Mouse (Mus musculus): Measurements from ENCODE around the gene Rnf130. TPM values are rescaled to one million over a fixed set of nuclear protein-coding genes. Genes with fewer than 3 reads are reported as not detected.

The Rnf130 gene
- polyA plus RNA-seq, 1 experiment from 2014 or later: 30.6 TPM

- Histone ChIP-seq H3K27ac (peak overlapping the region; percentile 13), H3K4me1 (replicated peaks) (peaks cover 24% of the 10 kb centered on the region; the same call in 1 of the 2 replicates), H3K4me3 (replicated peaks) (no peak overlapping the region), H3K9me3 (replicated peaks) (no peaks in the 10 kb centered on the region), H3K9ac (no peak overlapping the region), H3K4me2 (no peak overlapping the region), H3K27me3 (no peaks in the 10 kb centered on the region), H3K36me3 (no peaks in the 10 kb centered on the region)
- 33% methylated on average over 8 of the region's 8 CpGs for WGBS (ENCODE audit: insufficient replicate concordance)
- no peak for DNase-seq
- ATAC-seq (ENCODE audit: low read depth): peak; percentile 53; the same call in 1 of the 2 replicates
These were observed 83.7 kb downstream of the Rnf130 start for GRCm38 (mm10) chr11:50108823-50109244.

GRCm38 (mm10) chr11:50114329-50114728 is 89.2 kb downstream of the Rnf130 start:
- 8% methylated on average over 5 of the region's 5 CpGs for WGBS (ENCODE audit: insufficient replicate concordance)
- no peaks in the 10 kb centered on the region for H3K27me3 ChIP-seq
- H3K27ac ChIP-seq: no peak overlapping the region
- DNase-seq: peak; percentile 71
- peaks cover 3% of the 10 kb centered on the region; the same call in 1 of the 2 replicates for H3K4me1 ChIP-seq (replicated peaks)
- H3K9me3 ChIP-seq (replicated peaks): no peaks in the 10 kb centered on the region
- no peak overlapping the region for H3K9ac ChIP-seq
- no peak overlapping the region for H3K4me2 ChIP-seq
- ATAC-seq (ENCODE audit: low read depth): peak; percentile 66; the same call in 1 of the 2 replicates
- no peaks in the 10 kb centered on the region for H3K36me3 ChIP-seq
- H3K4me3 ChIP-seq (replicated peaks): no peak overlapping the region

GRCm38 (mm10) chr11:50122631-50123081 is 97.5 kb downstream of the Rnf130 start:
- Histone ChIP-seq H3K27ac (no peak overlapping the region), H3K9me3 (replicated peaks) (no peaks in the 10 kb centered on the region), H3K4me3 (replicated peaks) (no peak overlapping the region), H3K36me3 (no peaks in the 10 kb centered on the region), H3K9ac (no peak overlapping the region), H3K4me2 (no peak overlapping the region), H3K4me1 (replicated peaks) (peaks cover 6% of the 10 kb centered on the region), H3K27me3 (no peaks in the 10 kb centered on the region)
- 82% methylated on average over 8 of the region's 8 CpGs for WGBS (ENCODE audit: insufficient replicate concordance)
- ATAC-seq (ENCODE audit: low read depth): no peak
- DNase-seq: no peak

GRCm38 (mm10) chr11:50127781-50128180 is 102.6 kb downstream of the Rnf130 start:
- DNase-seq (no peak), ATAC-seq (ENCODE audit: low read depth) (no peak)
- Histone ChIP-seq H3K4me3 (replicated peaks) (peak overlapping the region; percentile 49), H3K36me3 (no peaks in the 10 kb centered on the region), H3K9me3 (replicated peaks) (no peaks in the 10 kb centered on the region), H3K4me2 (peak overlapping the region; percentile 73), H3K4me1 (replicated peaks) (peaks cover 44% of the 10 kb centered on the region), H3K9ac (peak overlapping the region; percentile 60; the same call in 1 of the 2 replicates), H3K27ac (no peak overlapping the region), H3K27me3 (no peaks in the 10 kb centered on the region)
- whole genome bisulfite sequencing (ENCODE audit: insufficient replicate concordance): 2% methylated on average over 10 of the region's 10 CpGs

GRCm38 (mm10) chr11:50130811-50131766 is 105.9 kb downstream of the Rnf130 start, which contains the start of gene Tbc1d9b:
Gene Tbc1d9b, plus strand, starts transcription at chr11:50131396.
- Histone ChIP-seq H3K27ac (peak within 1 kb of the TSS; percentile 84), H3K9me3 (replicated peaks) (no peaks in the 10 kb centered on the region), H3K4me1 (replicated peaks) (peaks cover 72% of the 10 kb centered on the region), H3K36me3 (peaks cover 6% of the 10 kb centered on the region), H3K9ac (peak within 1 kb of the TSS; percentile 96), H3K27me3 (no peaks in the 10 kb centered on the region), H3K4me2 (peak within 1 kb of the TSS; percentile 90), H3K4me3 (replicated peaks) (peak within 1 kb of the TSS; percentile 90)
- peak; percentile 83 for DNase-seq
- ATAC-seq (ENCODE audit: low read depth): peak; percentile 90
- WGBS (ENCODE audit: insufficient replicate concordance): under 1% methylated on average over 76 of the region's 77 CpGs

GRCm38 (mm10) chr11:50131801-50132201 is 106.7 kb downstream of the Rnf130 start:
- peaks cover 72% of the 10 kb centered on the region for H3K4me1 ChIP-seq (replicated peaks)
- 10% methylated on average over 10 of the region's 10 CpGs for WGBS (ENCODE audit: insufficient replicate concordance)

GRCm38 (mm10) chr11:50132265-50132664 is 107.1 kb downstream of the Rnf130 start:
- Histone ChIP-seq H3K36me3 (peaks cover 17% of the 10 kb centered on the region), H3K27me3 (no peaks in the 10 kb centered on the region), H3K4me3 (replicated peaks) (peak overlapping the region; percentile 90), H3K9ac (peak overlapping the region; percentile 96), H3K4me1 (replicated peaks) (peaks cover 70% of the 10 kb centered on the region), H3K4me2 (peak overlapping the region; percentile 90), H3K9me3 (replicated peaks) (no peaks in the 10 kb centered on the region), H3K27ac (peak overlapping the region; percentile 84)
- WGBS (ENCODE audit: insufficient replicate concordance): 72% methylated on average over 6 of the region's 6 CpGs
- ATAC-seq (ENCODE audit: low read depth) (no peak), DNase-seq (no peak)

More at GRCm38 (mm10) chr11:50131801-50132201, 106.7 kb downstream of the Rnf130 start:
- H3K9me3 ChIP-seq (replicated peaks): no peaks in the 10 kb centered on the region
- peaks cover 13% of the 10 kb centered on the region for H3K36me3 ChIP-seq
- H3K9ac ChIP-seq: peak overlapping the region; percentile 96
- peak overlapping the region; percentile 84 for H3K27ac ChIP-seq
- H3K27me3 ChIP-seq: no peaks in the 10 kb centered on the region
- H3K4me2 ChIP-seq: peak overlapping the region; percentile 90
- no peak for ATAC-seq (ENCODE audit: low read depth)
- peak; percentile 11 for DNase-seq
- H3K4me3 ChIP-seq (replicated peaks): peak overlapping the region; percentile 90

- no peak overlapping the region for H3K4me3 ChIP-seq (replicated peaks)
- peak overlapping the region; percentile 73 for H3K27ac ChIP-seq
- 22% methylated on average over 10 of the region's 10 CpGs for WGBS (ENCODE audit: insufficient replicate concordance)
- H3K4me2 ChIP-seq: peak overlapping the region; percentile 23; the same call in 1 of the 2 replicates
- H3K9ac ChIP-seq: peak overlapping the region; percentile 29; the same call in 1 of the 2 replicates
- ATAC-seq (ENCODE audit: low read depth): no peak
- no peak for DNase-seq
- peaks cover 35% of the 10 kb centered on the region for H3K36me3 ChIP-seq
- H3K27me3 ChIP-seq: no peaks in the 10 kb centered on the region
- H3K4me1 ChIP-seq (replicated peaks): peaks cover 61% of the 10 kb centered on the region
- no peaks in the 10 kb centered on the region for H3K9me3 ChIP-seq (replicated peaks)
These were observed 109.2 kb downstream of the Rnf130 start for GRCm38 (mm10) chr11:50134136-50134859.

GRCm38 (mm10) chr11:50138206-50138822 is 113.2 kb downstream of the Rnf130 start:
- 66% methylated on average over 10 of the region's 10 CpGs for WGBS (ENCODE audit: insufficient replicate concordance)
- DNase-seq (no peak), ATAC-seq (ENCODE audit: low read depth) (peak; percentile 7; the same call in 1 of the 2 replicates)
- no peak overlapping the region for H3K9ac ChIP-seq
- peaks cover 70% of the 10 kb centered on the region for H3K36me3 ChIP-seq
- H3K9me3 ChIP-seq (replicated peaks): no peaks in the 10 kb centered on the region
- H3K4me3 ChIP-seq (replicated peaks): no peak overlapping the region
- no peaks in the 10 kb centered on the region for H3K27me3 ChIP-seq
- H3K4me2 ChIP-seq: no peak overlapping the region
- peaks cover 32% of the 10 kb centered on the region for H3K4me1 ChIP-seq (replicated peaks)
- H3K27ac ChIP-seq: no peak overlapping the region

GRCm38 (mm10) chr11:50139571-50139970 is 114.4 kb downstream of the Rnf130 start:
- peak; percentile 25; the same call in 1 of the 2 replicates for ATAC-seq (ENCODE audit: low read depth)
- H3K36me3 ChIP-seq: peaks cover 76% of the 10 kb centered on the region
- H3K4me2 ChIP-seq: no peak overlapping the region
- H3K27me3 ChIP-seq: no peaks in the 10 kb centered on the region
- H3K9me3 ChIP-seq (replicated peaks): no peaks in the 10 kb centered on the region
- no peak overlapping the region for H3K9ac ChIP-seq
- 74% methylated on average over 7 of the region's 7 CpGs for WGBS (ENCODE audit: insufficient replicate concordance)
- H3K4me3 ChIP-seq (replicated peaks): no peak overlapping the region
- peaks cover 19% of the 10 kb centered on the region for H3K4me1 ChIP-seq (replicated peaks)
- DNase-seq: no peak
- no peak overlapping the region for H3K27ac ChIP-seq

Data from liver, embryonic 13.5 days (tissue).